Mouse (Mus musculus): ENCODE measurements at regions not wholly inside any gene's neighbourhood (a gene's known extent, or its start where the extent isn't known, plus 50 kb on each side); places are given as distances from the start of the nearest gene placed in this dataset.

GRCm38 (mm10) chr11:113032487-113033228, 250.6 kb downstream of the Sox9 start:
- TF ChIP-seq POLR2A (IDR thresholded peaks at IDR 0.05; ENCODE audit: extremely low read depth, insufficient read depth, low read length) (no peak), CTCF (IDR thresholded peaks at IDR 0.05; ENCODE audit: low read depth, low read length) (no peak)
